Mouse (Mus musculus): Measurements from ENCODE around the gene Smc5. TPM values are rescaled to one million over a fixed set of nuclear protein-coding genes. Genes with fewer than 3 reads are reported as not detected.

Smc5 gene
- polyA plus RNA-seq, 1 experiment = 7.0 TPM

GRCm38 (mm10) chr19:23170476-23170875 lies 103.2 kb downstream of the Smc5 start:
- H3K27ac ChIP-seq (replicated peaks; ENCODE audit: low read depth, low read length) = no peak overlapping the region
- H3K4me3 ChIP-seq (ENCODE audit: insufficient read depth, low read depth, low read length) = no peak overlapping the region
- H3K4me1 ChIP-seq (ENCODE audit: control insufficient read depth, insufficient read depth, insufficient read length, low read length) = no peaks in the 10 kb centered on the region; the same call in 1 of the 2 replicates

DNA sequence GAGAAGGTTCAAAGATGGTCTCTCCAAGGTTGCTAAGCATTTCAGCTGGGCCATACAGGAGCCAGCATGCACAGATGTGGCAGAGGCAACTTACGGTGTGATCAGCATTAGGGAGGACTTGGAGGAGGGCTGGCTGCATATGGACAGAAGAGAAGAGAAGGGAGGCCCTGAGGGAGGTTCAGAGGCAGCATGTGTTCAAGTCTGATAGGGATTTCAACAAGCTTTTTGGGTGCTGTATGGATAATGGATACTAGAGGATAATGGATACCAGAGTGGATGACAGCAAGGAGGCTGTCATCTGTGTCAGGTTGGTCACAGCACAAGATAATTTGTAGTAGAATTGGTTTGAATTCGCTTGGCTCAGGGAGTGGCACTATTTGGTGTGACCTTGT lies 104.0 kb downstream of the Smc5 start:
- Histone ChIP-seq H3K4me1 (ENCODE audit: control insufficient read depth, insufficient read depth, insufficient read length, low read length) (no peaks in the 10 kb centered on the region; the same call in 1 of the 2 replicates), H3K4me3 (ENCODE audit: insufficient read depth, low read depth, low read length) (no peak overlapping the region), H3K27ac (replicated peaks; ENCODE audit: low read depth, low read length) (no peak overlapping the region)

- Histone ChIP-seq H3K4me3 (ENCODE audit: insufficient read depth, low read depth, low read length) (no peak overlapping the region), H3K4me1 (ENCODE audit: control insufficient read depth, insufficient read depth, insufficient read length, low read length) (no peaks in the 10 kb centered on the region; the same call in 1 of the 2 replicates), H3K27ac (replicated peaks; ENCODE audit: low read depth, low read length) (no peak overlapping the region)
Measured at GRCm38 (mm10) chr19:23168899-23169658, 104.6 kb downstream of the Smc5 start.

GRCm38 (mm10) chr19:23166550-23167284 lies 107.0 kb downstream of the Smc5 start:
- no peak overlapping the region for H3K4me3 ChIP-seq (ENCODE audit: insufficient read depth, low read depth, low read length)

DNA sequence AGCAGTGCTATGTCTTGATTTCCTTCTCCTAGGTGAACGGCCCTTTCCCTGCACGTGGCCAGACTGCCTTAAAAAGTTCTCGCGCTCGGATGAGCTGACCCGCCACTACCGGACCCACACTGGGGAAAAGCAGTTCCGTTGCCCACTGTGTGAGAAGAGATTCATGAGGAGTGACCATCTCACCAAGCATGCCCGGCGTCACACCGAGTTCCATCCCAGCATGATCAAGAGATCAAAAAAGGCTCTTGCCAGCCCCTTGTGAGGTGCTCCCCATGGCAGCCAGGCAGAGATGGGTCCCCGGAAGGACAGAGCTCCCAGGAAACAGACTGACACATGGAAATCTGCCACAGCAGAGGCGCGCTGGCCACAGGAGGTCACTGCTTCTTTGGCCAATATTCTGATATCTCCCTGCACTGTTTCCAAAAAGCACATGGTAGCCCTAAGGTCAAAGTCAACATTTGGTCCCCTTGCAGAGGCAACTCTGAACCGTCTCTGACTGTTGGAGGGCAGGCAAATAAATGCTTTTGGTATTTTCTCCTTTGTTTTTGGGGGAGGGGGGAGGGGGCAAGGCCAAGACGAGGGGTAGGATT lies 109.0 kb downstream of the Smc5 start:
- no peak overlapping the region for H3K4me3 ChIP-seq (ENCODE audit: insufficient read depth, low read depth, low read length)
- no peak overlapping the region for H3K27ac ChIP-seq (replicated peaks; ENCODE audit: low read depth, low read length)
- H3K4me1 ChIP-seq (ENCODE audit: control insufficient read depth, insufficient read depth, insufficient read length, low read length) = peaks cover 32% of the 10 kb centered on the region

More at GRCm38 (mm10) chr19:23166550-23167284, 107.0 kb downstream of the Smc5 start:
- no peak overlapping the region for H3K27ac ChIP-seq (replicated peaks; ENCODE audit: low read depth, low read length)
- H3K4me1 ChIP-seq (ENCODE audit: control insufficient read depth, insufficient read depth, insufficient read length, low read length) = peaks cover 19% of the 10 kb centered on the region

DNA sequence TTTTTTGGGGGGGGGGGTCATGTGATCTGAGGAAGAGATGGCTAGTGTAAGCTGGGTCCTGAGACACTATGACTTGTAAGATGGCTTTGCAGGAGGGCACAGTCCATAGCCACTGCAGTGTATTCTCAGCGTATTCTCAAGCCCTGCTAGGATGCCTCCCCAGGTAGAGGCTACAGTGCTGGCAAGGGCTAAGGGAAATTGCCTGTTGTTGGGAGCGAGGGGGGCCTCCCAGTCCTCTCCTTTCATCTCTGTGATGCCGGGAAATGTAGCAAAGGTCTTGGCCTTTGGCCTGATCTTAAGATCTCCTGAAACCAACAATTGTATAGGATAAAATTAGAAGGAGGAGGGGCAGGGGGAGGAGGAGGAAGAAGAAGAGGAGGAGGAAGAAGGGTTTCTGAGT lies 110.3 kb downstream of the Smc5 start:
- Histone ChIP-seq H3K4me3 (ENCODE audit: insufficient read depth, low read depth, low read length) (no peak overlapping the region), H3K4me1 (ENCODE audit: control insufficient read depth, insufficient read depth, insufficient read length, low read length) (peaks cover 43% of the 10 kb centered on the region), H3K27ac (replicated peaks; ENCODE audit: low read depth, low read length) (0 out of 2 replicates have a peak overlapping the region, but pooled peaks have one; percentile 3)

DNA sequence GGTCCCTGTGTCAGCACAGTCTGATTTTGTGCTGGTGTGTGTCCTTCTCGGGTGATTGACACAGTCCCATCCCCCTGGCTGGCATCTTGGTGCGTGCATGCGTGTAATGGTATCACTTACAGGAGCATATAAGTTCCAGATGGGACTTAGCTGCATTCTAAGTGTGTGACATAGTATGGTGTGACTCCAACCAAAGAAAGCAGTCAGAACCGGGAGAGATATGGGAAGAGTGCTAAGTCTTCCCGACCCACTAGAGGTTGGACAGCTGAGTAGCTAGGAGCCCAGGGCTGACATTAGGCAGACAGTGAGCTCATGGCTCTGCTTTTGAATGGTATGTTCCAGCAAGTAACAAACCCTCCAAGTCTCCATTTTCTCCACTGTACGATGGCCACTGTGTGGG lies 110.8 kb downstream of the Smc5 start:
- Histone ChIP-seq H3K4me3 (ENCODE audit: insufficient read depth, low read depth, low read length) (no peak overlapping the region), H3K27ac (replicated peaks; ENCODE audit: low read depth, low read length) (no peak overlapping the region), H3K4me1 (ENCODE audit: control insufficient read depth, insufficient read depth, insufficient read length, low read length) (peaks cover 43% of the 10 kb centered on the region)

- Histone ChIP-seq H3K27ac (replicated peaks; ENCODE audit: low read depth, low read length) (no peak overlapping the region), H3K4me1 (ENCODE audit: control insufficient read depth, insufficient read depth, insufficient read length, low read length) (peaks cover 43% of the 10 kb centered on the region), H3K4me3 (ENCODE audit: insufficient read depth, low read depth, low read length) (no peak overlapping the region)
Measured at GRCm38 (mm10) chr19:23162387-23162809, 111.3 kb downstream of the Smc5 start.

DNA sequence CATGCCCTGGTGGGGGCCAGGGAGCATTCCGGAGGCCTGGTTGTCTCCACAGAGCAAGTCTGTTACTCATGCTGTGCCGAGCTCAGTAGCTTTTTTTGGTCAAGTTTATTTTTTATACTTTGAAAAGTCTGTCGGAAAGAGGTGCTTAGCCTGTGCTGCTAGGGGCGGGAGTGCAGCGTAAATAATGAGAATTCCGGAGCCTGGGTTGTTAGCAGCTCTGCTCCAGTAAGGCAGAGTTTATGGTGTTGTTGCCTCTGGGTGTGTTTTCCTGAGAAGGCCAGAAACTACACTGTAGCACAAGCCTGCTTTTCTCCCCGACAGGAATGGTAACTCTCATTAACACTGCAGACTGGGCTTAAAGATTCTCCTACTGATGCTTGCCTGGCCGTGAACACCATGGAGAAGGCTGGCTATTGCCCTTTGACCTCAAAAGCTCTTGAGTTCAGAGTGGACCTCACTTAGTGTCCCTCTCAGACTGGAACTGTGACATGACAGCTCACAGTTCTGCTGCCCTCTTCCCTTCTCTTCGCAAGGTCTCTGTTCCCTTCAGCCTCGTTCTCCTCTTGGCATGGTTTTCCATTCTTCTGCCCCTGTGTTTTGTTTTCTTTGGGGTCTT lies 113.8 kb downstream of the Smc5 start:
- Histone ChIP-seq H3K27ac (replicated peaks; ENCODE audit: low read depth, low read length) (peak overlapping the region; percentile 22), H3K4me3 (ENCODE audit: insufficient read depth, low read depth, low read length) (no peak overlapping the region), H3K4me1 (ENCODE audit: control insufficient read depth, insufficient read depth, insufficient read length, low read length) (peaks cover 49% of the 10 kb centered on the region)

Other genes with a start within 250 kb of the Smc5 start
- 61.4 and 63.8 TPM in 2 replicates for gene Klf9, start 132.7 kb downstream of the Smc5 start, polyA plus RNA-seq (2012; ENCODE audit: insufficient read depth, insufficient read length, missing spikeins)
- 2.2 TPM in 2 replicates for gene Mamdc2, start 174.5 kb upstream of the Smc5 start, polyA plus RNA-seq (2012; ENCODE audit: insufficient read depth, insufficient read length, missing spikeins)

All from brown adipose tissue, adult 24 weeks (tissue).